Mouse (Mus musculus) brain, adult 10 weeks (tissue): ENCODE measurements around the gene Zcchc13. TPM values are rescaled to one million over a fixed set of nuclear protein-coding genes. Genes with fewer than 3 reads are reported as not detected.

ENCODE experiments used
- polyA plus RNA-seq: library from polyadenylated mRNA; stranded (reverse); fragments of 350-450 nt; fragmentation: Illumina TruSeq; extraction: RNeasy Lipid Tissue Mini Kit (QIAGEN cat#74804); gene quantifications from one replicate; pipeline ENCODE4 v1.2.3, GENCODE M21; 2015; ENCODE audit warnings: low read depth, low replicate concordance

Zcchc13 gene
- polyA plus RNA-seq, result not detected

DNA sequence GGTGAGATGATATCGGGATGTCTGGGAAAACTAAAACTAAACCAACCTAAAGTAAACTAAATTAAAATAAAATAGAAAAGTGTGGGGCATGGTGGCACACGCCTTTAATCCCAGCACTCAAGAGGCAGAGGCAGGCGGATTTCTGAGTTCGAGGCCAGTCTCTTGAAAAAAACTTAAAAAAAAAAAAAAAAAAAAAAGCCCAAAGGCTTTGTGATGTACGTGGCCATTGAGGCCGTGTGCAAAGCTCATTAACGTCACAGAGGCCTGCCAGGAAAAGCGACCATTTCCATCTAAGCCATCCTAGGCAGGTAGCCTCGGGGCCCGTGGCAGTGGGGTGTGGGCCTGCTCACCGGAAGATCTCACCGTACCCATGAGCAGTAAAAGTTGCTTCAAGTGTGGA lies at the start of gene Zcchc13:
Gene Zcchc13 (plus strand): TSS at position 284 of the 400 bp plus-strand sequence.

Other genes with a start within 250 kb of the Zcchc13 start
- gene Tsx, start 216.1 kb upstream of the Zcchc13 start, polyA plus RNA-seq, result not detected
- not detected for gene Gm26992, start 208.6 kb upstream of the Zcchc13 start, polyA plus RNA-seq
- gene Slc16a2, start 191.4 kb downstream of the Zcchc13 start, polyA plus RNA-seq, result 19.0 TPM